8 mouse cellular contexts compared by ENCODE assay signal in genomic region chr7:88027411-88028132, GRCm38 (mm10).
A peak's percentile ranks its signal among the peaks of the same experiment; 100 is the strongest.
DNase-seq lines count a peak whose midpoint lies in the region; ATAC-seq lines count a peak whose summit lies in the region.

No protein-coding gene starts in this region.

- no peak for ATAC-seq in megakaryocyte-erythroid progenitor cell, adult 5-6 weeks (replicated peaks; ENCODE audit: low FRiP score, low TSS enrichment, poor library complexity, severe bottlenecking)

- peak; percentile 5 to 12 for DNase-seq in cerebellum, postnatal 25 days
- DNase-seq in cerebellum, adult 8-10 months = no peak
- peak; percentile 42 for DNase-seq in right cerebral cortex, adult 18-20 months
- DNase-seq in right cerebral cortex, postnatal 25 days = no peak
- peak; percentile 25 to 63 for DNase-seq in left cerebral cortex, postnatal 14 days (ENCODE audit: low spot score in 2 of 2)
- DNase-seq in yolk sac, embryonic 10.5 days (ENCODE audit: low spot score) = no peak
- DNase-seq in cerebellum, adult 9-10 months = no peak

- intact Hi-C loops in left cerebral cortex, postnatal 14 days (cut with DNase I) = no loop called here

Comparison
In these comparisons a context has a peak if more than half of its experiments do, and no peak if none do; other contexts are left out.
1. DNase-seq: peak in cerebellum, postnatal 25 days (2 of 2), right cerebral cortex, adult 18-20 months (single experiment) and left cerebral cortex, postnatal 14 days (2 of 2); none in cerebellum, adult 8-10 months (single experiment), right cerebral cortex, postnatal 25 days (single experiment), yolk sac, embryonic 10.5 days (single experiment) and cerebellum, adult 9-10 months (single experiment).